Mouse (Mus musculus) megakaryocyte, embryonic 14.5 days (primary cell): ENCODE results near the gene Ppp2r3a.

ENCODE experiments used
- FLI1 ChIP-seq: IDR thresholded peaks from 2 replicates; pipeline ENCODE4 v1.6.1; 2012; ENCODE audit warnings: low read length, inconsistent platforms, mixed read lengths
- GATA1 ChIP-seq: IDR thresholded peaks from 3 replicates; pipeline ENCODE4 v1.6.1; 2012; ENCODE audit warnings: mixed read lengths, low read length, inconsistent platforms, borderline replicate concordance

- TF ChIP-seq FLI1 (no peak), GATA1 (no peak)
Observed at GRCm38 (mm10) chr9:101100163-101100562, 151.4 kb downstream of the Ppp2r3a start.
